Mouse (Mus musculus): ENCODE measurements around the gene Ube2d3. TPM values are rescaled to one million over a fixed set of nuclear protein-coding genes. Genes with fewer than 3 reads are reported as not detected.

Ube2d3 gene
- polyA plus RNA-seq, 1 experiment, result 237 TPM

GRCm38 (mm10) chr3:135510372-135510771, 72.4 kb downstream of the Ube2d3 start:
- Histone ChIP-seq H3K79me2 (ENCODE audit: control insufficient read depth, insufficient read depth) (no peaks in the 10 kb centered on the region), H3K4me2 (ENCODE audit: low read depth) (no peak overlapping the region), H3K4me3 (no peak overlapping the region), H3K36me3 (ENCODE audit: control insufficient read depth, insufficient read depth) (no peaks in the 10 kb centered on the region), H3K27me3 (ENCODE audit: control insufficient read depth, insufficient read depth, insufficient read length) (no peaks in the 10 kb centered on the region), H3ac (ENCODE audit: control insufficient read depth, insufficient read length) (no peak overlapping the region)
- TF ChIP-seq MYOG (IDR thresholded peaks at IDR 0.05; ENCODE audit: control insufficient read depth in 1 of 3, insufficient read depth in 1 of 3, insufficient read length in 2 of 3, low read depth in 2 of 3) (no peak), MYOD1 (IDR thresholded peaks at IDR 0.05; ENCODE audit: control insufficient read depth in 1 of 3, insufficient read length in 2 of 3, low read depth in 2 of 3) (no peak), USF1 (IDR thresholded peaks at IDR 0.05; ENCODE audit: low read depth) (no peak), REST (IDR thresholded peaks at IDR 0.05; ENCODE audit: insufficient read depth, insufficient read length) (no peak), SRF (IDR thresholded peaks at IDR 0.05; ENCODE audit: control insufficient read depth, insufficient read length, low read depth) (no peak), MAX (IDR thresholded peaks at IDR 0.05; ENCODE audit: low read depth) (no peak), TCF12 (IDR thresholded peaks at IDR 0.05; ENCODE audit: insufficient read depth, poor library complexity, severe bottlenecking) (no peak), TCF3 (IDR thresholded peaks at IDR 0.05; ENCODE audit: insufficient read length, low read depth) (no peak), POLR2AphosphoS2 (IDR thresholded peaks at IDR 0.05; ENCODE audit: insufficient read length, low read depth) (no peak), CEBPB (IDR thresholded peaks at IDR 0.05; ENCODE audit: insufficient read depth, poor library complexity, severe bottlenecking) (no peak), POLR2A (IDR thresholded peaks at IDR 0.05; ENCODE audit: insufficient read length, low read depth) (no peak), E2F4 (IDR thresholded peaks at IDR 0.05; ENCODE audit: insufficient read depth) (no peak)

DNA sequence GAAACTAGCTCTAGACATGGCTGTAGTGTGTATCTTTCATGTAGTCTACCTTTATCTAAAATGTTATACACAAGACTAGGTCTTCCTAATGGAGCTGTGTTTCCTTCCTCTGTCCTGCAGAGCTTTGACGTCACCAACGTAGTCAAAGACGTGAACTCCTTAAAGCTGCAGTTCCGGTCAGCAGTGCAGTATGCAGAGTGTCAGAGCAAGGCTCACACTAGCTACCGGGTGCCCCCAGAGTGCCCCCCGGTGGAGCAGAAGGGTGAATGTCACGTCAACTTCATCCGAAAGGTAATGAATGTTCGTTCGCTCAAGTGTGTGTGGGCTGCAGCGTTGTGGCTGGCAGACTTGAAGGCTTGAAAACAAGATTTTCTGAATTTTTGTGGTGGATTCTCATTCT, 73.7 kb downstream of the Ube2d3 start:
- Histone ChIP-seq H3ac (ENCODE audit: control insufficient read depth, insufficient read length) (no peak overlapping the region), H3K4me2 (ENCODE audit: low read depth) (no peak overlapping the region), H3K36me3 (ENCODE audit: control insufficient read depth, insufficient read depth) (no peaks in the 10 kb centered on the region), H3K79me2 (ENCODE audit: control insufficient read depth, insufficient read depth) (no peaks in the 10 kb centered on the region), H3K4me3 (no peak overlapping the region), H3K27me3 (ENCODE audit: control insufficient read depth, insufficient read depth, insufficient read length) (no peaks in the 10 kb centered on the region)
- TF ChIP-seq MYOG (IDR thresholded peaks at IDR 0.05; ENCODE audit: control insufficient read depth in 1 of 3, insufficient read depth in 1 of 3, insufficient read length in 2 of 3, low read depth in 2 of 3), result no peak
- no peak for TF ChIP-seq TCF3 (IDR thresholded peaks at IDR 0.05; ENCODE audit: insufficient read length, low read depth)
- TF ChIP-seq CEBPB (IDR thresholded peaks at IDR 0.05; ENCODE audit: insufficient read depth, poor library complexity, severe bottlenecking), result no peak
- no peak for TF ChIP-seq USF1 (IDR thresholded peaks at IDR 0.05; ENCODE audit: low read depth)
- TF ChIP-seq REST (IDR thresholded peaks at IDR 0.05; ENCODE audit: insufficient read depth, insufficient read length), result no peak
- TF ChIP-seq POLR2AphosphoS2 (IDR thresholded peaks at IDR 0.05; ENCODE audit: insufficient read length, low read depth), result no peak
- no peak for TF ChIP-seq MAX (IDR thresholded peaks at IDR 0.05; ENCODE audit: low read depth)
- TF ChIP-seq MYOD1 (IDR thresholded peaks at IDR 0.05; ENCODE audit: control insufficient read depth in 1 of 3, insufficient read length in 2 of 3, low read depth in 2 of 3), result no peak
- TF ChIP-seq SRF (IDR thresholded peaks at IDR 0.05; ENCODE audit: control insufficient read depth, insufficient read length, low read depth), result no peak
- no peak for TF ChIP-seq TCF12 (IDR thresholded peaks at IDR 0.05; ENCODE audit: insufficient read depth, poor library complexity, severe bottlenecking)
- no peak for TF ChIP-seq E2F4 (IDR thresholded peaks at IDR 0.05; ENCODE audit: insufficient read depth)
- no peak for TF ChIP-seq POLR2A (IDR thresholded peaks at IDR 0.05; ENCODE audit: insufficient read length, low read depth)

DNA sequence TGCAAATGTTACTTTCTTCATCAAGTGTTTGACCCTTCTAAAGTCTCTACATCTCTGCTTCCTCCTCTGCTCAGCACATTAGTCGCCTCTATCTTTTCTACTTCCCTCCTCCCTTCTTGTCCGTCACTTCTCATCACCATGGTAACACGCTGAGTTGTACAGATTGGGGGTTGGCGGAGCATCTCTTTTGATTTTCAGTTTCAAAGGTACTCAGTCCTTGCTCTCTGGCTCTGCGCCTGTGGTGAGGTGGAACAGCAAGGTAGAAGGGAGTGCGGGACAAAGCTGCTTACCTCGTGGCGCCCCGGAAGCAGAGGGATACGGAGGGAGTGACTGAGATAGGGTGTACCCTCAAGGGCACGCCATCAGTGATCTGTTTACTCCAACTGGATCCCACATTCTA, 75.3 kb downstream of the Ube2d3 start:
- Histone ChIP-seq H3K4me3 (no peak overlapping the region), H3K4me2 (ENCODE audit: low read depth) (no peak overlapping the region), H3K36me3 (ENCODE audit: control insufficient read depth, insufficient read depth) (no peaks in the 10 kb centered on the region), H3K27me3 (ENCODE audit: control insufficient read depth, insufficient read depth, insufficient read length) (no peaks in the 10 kb centered on the region), H3K79me2 (ENCODE audit: control insufficient read depth, insufficient read depth) (no peaks in the 10 kb centered on the region), H3ac (ENCODE audit: control insufficient read depth, insufficient read length) (no peak overlapping the region)
- TF ChIP-seq REST (IDR thresholded peaks at IDR 0.05; ENCODE audit: insufficient read depth, insufficient read length) (no peak), TCF12 (IDR thresholded peaks at IDR 0.05; ENCODE audit: insufficient read depth, poor library complexity, severe bottlenecking) (no peak)

GRCm38 (mm10) chr3:135513800-135514425, 76.0 kb downstream of the Ube2d3 start:
- Histone ChIP-seq H3K79me2 (ENCODE audit: control insufficient read depth, insufficient read depth) (no peaks in the 10 kb centered on the region), H3K4me3 (no peak overlapping the region), H3K27me3 (ENCODE audit: control insufficient read depth, insufficient read depth, insufficient read length) (no peaks in the 10 kb centered on the region), H3K4me2 (ENCODE audit: low read depth) (no peak overlapping the region), H3ac (ENCODE audit: control insufficient read depth, insufficient read length) (no peak overlapping the region), H3K36me3 (ENCODE audit: control insufficient read depth, insufficient read depth) (no peaks in the 10 kb centered on the region)
- TF ChIP-seq MYOG (IDR thresholded peaks at IDR 0.05; ENCODE audit: control insufficient read depth in 1 of 3, insufficient read depth in 1 of 3, insufficient read length in 2 of 3, low read depth in 2 of 3) (no peak), TCF12 (IDR thresholded peaks at IDR 0.05; ENCODE audit: insufficient read depth, poor library complexity, severe bottlenecking) (no peak), REST (IDR thresholded peaks at IDR 0.05; ENCODE audit: insufficient read depth, insufficient read length) (no peak), MYOD1 (IDR thresholded peaks at IDR 0.05; ENCODE audit: control insufficient read depth in 1 of 3, insufficient read length in 2 of 3, low read depth in 2 of 3) (no peak), USF1 (IDR thresholded peaks at IDR 0.05; ENCODE audit: low read depth) (no peak), SRF (IDR thresholded peaks at IDR 0.05; ENCODE audit: control insufficient read depth, insufficient read length, low read depth) (no peak), POLR2A (IDR thresholded peaks at IDR 0.05; ENCODE audit: insufficient read length, low read depth) (no peak)

DNA sequence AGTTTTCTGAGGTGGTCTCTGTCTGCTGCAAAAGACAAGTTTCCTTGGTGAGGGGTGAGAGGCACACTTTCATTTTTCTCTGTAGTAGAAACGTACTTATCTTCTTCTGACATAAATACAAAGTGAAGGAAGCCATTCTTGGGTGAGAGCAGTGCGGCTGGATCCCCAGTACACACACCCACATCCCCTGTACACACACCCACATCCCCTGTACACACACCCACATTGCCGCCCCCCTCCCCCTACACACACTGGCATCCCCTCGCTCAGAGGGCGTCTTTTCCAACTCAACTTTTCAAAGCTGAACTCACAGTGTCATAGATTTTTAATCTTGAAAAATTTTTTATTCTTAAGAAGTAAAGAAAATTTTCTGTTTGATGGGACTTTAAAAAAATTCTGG, 77.3 kb downstream of the Ube2d3 start:
- TF ChIP-seq MYOG (IDR thresholded peaks at IDR 0.05; ENCODE audit: control insufficient read depth in 1 of 3, insufficient read depth in 1 of 3, insufficient read length in 2 of 3, low read depth in 2 of 3) (no peak), REST (IDR thresholded peaks at IDR 0.05; ENCODE audit: insufficient read depth, insufficient read length) (no peak), POLR2A (IDR thresholded peaks at IDR 0.05; ENCODE audit: insufficient read length, low read depth) (no peak), USF1 (IDR thresholded peaks at IDR 0.05; ENCODE audit: low read depth) (no peak), MAX (IDR thresholded peaks at IDR 0.05; ENCODE audit: low read depth) (no peak), SRF (IDR thresholded peaks at IDR 0.05; ENCODE audit: control insufficient read depth, insufficient read length, low read depth) (no peak), CEBPB (IDR thresholded peaks at IDR 0.05; ENCODE audit: insufficient read depth, poor library complexity, severe bottlenecking) (no peak), TCF12 (IDR thresholded peaks at IDR 0.05; ENCODE audit: insufficient read depth, poor library complexity, severe bottlenecking) (no peak), E2F4 (IDR thresholded peaks at IDR 0.05; ENCODE audit: insufficient read depth) (no peak), POLR2AphosphoS2 (IDR thresholded peaks at IDR 0.05; ENCODE audit: insufficient read length, low read depth) (no peak), TCF3 (IDR thresholded peaks at IDR 0.05; ENCODE audit: insufficient read length, low read depth) (no peak), MYOD1 (IDR thresholded peaks at IDR 0.05; ENCODE audit: control insufficient read depth in 1 of 3, insufficient read length in 2 of 3, low read depth in 2 of 3) (no peak)
- H3K4me2 ChIP-seq (ENCODE audit: low read depth), result no peak overlapping the region
- H3K27me3 ChIP-seq (ENCODE audit: control insufficient read depth, insufficient read depth, insufficient read length), result no peaks in the 10 kb centered on the region
- H3K4me3 ChIP-seq, result no peak overlapping the region
- no peaks in the 10 kb centered on the region for H3K36me3 ChIP-seq (ENCODE audit: control insufficient read depth, insufficient read depth)
- no peak overlapping the region for H3ac ChIP-seq (ENCODE audit: control insufficient read depth, insufficient read length)
- no peaks in the 10 kb centered on the region for H3K79me2 ChIP-seq (ENCODE audit: control insufficient read depth, insufficient read depth)

Data from myocyte (in vitro differentiated cells).